Mouse (Mus musculus): ENCODE results near the gene Sf1. TPM values are rescaled to one million over a fixed set of nuclear protein-coding genes. Genes with fewer than 3 reads are reported as not detected.

Sf1 gene
- polyA plus RNA-seq, 1 experiment: 171 TPM

- 65% methylated on average over 33 of the region's 33 CpGs for WGBS
- H3K4me3 ChIP-seq (ENCODE audit: low read depth, low read length): peak overlapping the region; percentile 30
- 0 out of 2 replicates have a peak overlapping the region, but pooled peaks have one; percentile 7 for H3K27ac ChIP-seq (ENCODE audit: insufficient read depth, low read depth, low read length)
- H3K36me3 ChIP-seq (ENCODE audit: control insufficient read depth, insufficient read depth, low read length): peaks cover 79% of the 10 kb centered on the region
- H3K4me1 ChIP-seq (ENCODE audit: control insufficient read depth, insufficient read depth, insufficient read length, low read length): peaks cover 3% of the 10 kb centered on the region; the same call in 1 of the 2 replicates
- H3K27me3 ChIP-seq (ENCODE audit: control insufficient read depth, insufficient read depth, low read length): no peaks in the 10 kb centered on the region
- TF ChIP-seq CTCF (IDR thresholded peaks at IDR 0.05; ENCODE audit: extremely low read depth, insufficient read length, insufficient replicate concordance, low read depth, low read length): no peak
Measured at GRCm38 (mm10) chr19:6321786-6322621, 41.5 kb upstream of the Sf1 start.

- no peaks in the 10 kb centered on the region for H3K27me3 ChIP-seq (ENCODE audit: control insufficient read depth, insufficient read depth, low read length)
- no peak overlapping the region for H3K27ac ChIP-seq (ENCODE audit: insufficient read depth, low read depth, low read length)
- 91% methylated on average over 9 of the region's 9 CpGs for WGBS
- no peak overlapping the region for H3K4me3 ChIP-seq (ENCODE audit: low read depth, low read length)
- H3K4me1 ChIP-seq (ENCODE audit: control insufficient read depth, insufficient read depth, insufficient read length, low read length): peaks cover 3% of the 10 kb centered on the region; the same call in 1 of the 2 replicates
- peaks cover 53% of the 10 kb centered on the region for H3K36me3 ChIP-seq (ENCODE audit: control insufficient read depth, insufficient read depth, low read length)
- no peak for TF ChIP-seq CTCF (IDR thresholded peaks at IDR 0.05; ENCODE audit: extremely low read depth, insufficient read length, insufficient replicate concordance, low read depth, low read length)
- no peak for TF ChIP-seq POLR2A (IDR thresholded peaks at IDR 0.05; ENCODE audit: low read depth, low read length)
Measured at GRCm38 (mm10) chr19:6324751-6325150, 38.7 kb upstream of the Sf1 start.

GRCm38 (mm10) chr19:6331178-6331577 lies 32.3 kb upstream of the Sf1 start:
- peaks cover under 1% of the 10 kb centered on the region for H3K36me3 ChIP-seq (ENCODE audit: control insufficient read depth, insufficient read depth, low read length)
- H3K27ac ChIP-seq (ENCODE audit: insufficient read depth, low read depth, low read length): no peak overlapping the region
- 19% methylated on average over 5 of the region's 5 CpGs for WGBS
- H3K4me1 ChIP-seq (ENCODE audit: control insufficient read depth, insufficient read depth, insufficient read length, low read length): peaks cover 2% of the 10 kb centered on the region
- no peaks in the 10 kb centered on the region for H3K27me3 ChIP-seq (ENCODE audit: control insufficient read depth, insufficient read depth, low read length)
- no peak overlapping the region for H3K4me3 ChIP-seq (ENCODE audit: low read depth, low read length)
- TF ChIP-seq CTCF (IDR thresholded peaks at IDR 0.05; ENCODE audit: extremely low read depth, insufficient read length, insufficient replicate concordance, low read depth, low read length) (no peak), POLR2A (IDR thresholded peaks at IDR 0.05; ENCODE audit: low read depth, low read length) (no peak)

DNA sequence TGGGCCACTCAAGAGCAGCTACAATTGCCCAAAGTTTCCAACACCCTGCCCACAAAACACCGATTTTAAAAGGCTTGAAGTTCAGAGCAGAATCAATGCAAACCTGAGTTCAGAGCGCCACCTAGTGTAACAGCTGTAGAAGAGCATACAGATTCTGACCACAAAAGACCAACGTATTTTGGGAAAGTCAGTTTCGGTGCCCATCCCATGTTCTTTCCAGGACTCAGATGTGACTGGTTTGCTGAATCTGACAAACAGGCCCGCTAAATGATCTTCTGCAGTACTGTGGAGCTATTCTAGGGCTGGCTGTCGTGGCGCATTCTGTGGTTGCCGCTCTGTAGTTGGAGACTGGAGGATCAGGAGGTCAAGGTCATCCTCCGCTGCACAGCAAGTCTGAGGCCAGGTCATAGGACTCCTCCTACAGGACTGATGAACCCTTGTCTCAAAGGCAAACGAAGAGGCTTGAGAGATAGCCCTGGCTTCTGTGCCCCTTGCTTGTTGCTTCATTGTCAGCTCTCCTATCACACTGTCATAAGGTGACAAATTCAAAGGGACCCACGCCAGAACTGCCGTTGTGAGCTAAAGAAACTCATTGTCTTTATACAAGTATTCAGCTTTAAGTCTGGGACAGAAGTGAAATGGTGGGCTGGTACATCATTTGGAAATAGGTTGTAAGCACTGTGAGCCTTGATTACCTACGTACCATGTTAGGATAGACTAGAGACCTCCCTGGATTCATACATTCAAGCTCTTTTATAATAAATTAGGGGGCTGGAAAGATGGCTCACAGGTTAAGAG lies 31.6 kb upstream of the Sf1 start:
- WGBS: 15% methylated on average over 13 of the region's 13 CpGs
- Histone ChIP-seq H3K36me3 (ENCODE audit: control insufficient read depth, insufficient read depth, low read length) (0 out of 2 replicates have a peak, but pooled peaks cover 1% of the 10 kb centered on the region), H3K27me3 (ENCODE audit: control insufficient read depth, insufficient read depth, low read length) (no peaks in the 10 kb centered on the region), H3K4me1 (ENCODE audit: control insufficient read depth, insufficient read depth, insufficient read length, low read length) (peaks cover 7% of the 10 kb centered on the region), H3K4me3 (ENCODE audit: low read depth, low read length) (no peak overlapping the region; the same call in 1 of the 2 replicates), H3K27ac (ENCODE audit: insufficient read depth, low read depth, low read length) (no peak overlapping the region)
- TF ChIP-seq CTCF (IDR thresholded peaks at IDR 0.05; ENCODE audit: extremely low read depth, insufficient read length, insufficient replicate concordance, low read depth, low read length) (0 out of 2 replicates have a peak, but pooled peaks have one; percentile 41), POLR2A (IDR thresholded peaks at IDR 0.05; ENCODE audit: low read depth, low read length) (no peak)

- peaks cover 7% of the 10 kb centered on the region for H3K4me1 ChIP-seq (ENCODE audit: control insufficient read depth, insufficient read depth, insufficient read length, low read length)
- H3K27ac ChIP-seq (ENCODE audit: insufficient read depth, low read depth, low read length): peak overlapping the region; percentile 48
- no peaks in the 10 kb centered on the region for H3K27me3 ChIP-seq (ENCODE audit: control insufficient read depth, insufficient read depth, low read length)
- peaks cover 16% of the 10 kb centered on the region for H3K36me3 ChIP-seq (ENCODE audit: control insufficient read depth, insufficient read depth, low read length)
- WGBS: 55% methylated on average over 9 of the region's 9 CpGs
- 0 out of 2 replicates have a peak overlapping the region, but pooled peaks have one; percentile 81 for H3K4me3 ChIP-seq (ENCODE audit: low read depth, low read length)
- TF ChIP-seq CTCF (IDR thresholded peaks at IDR 0.05; ENCODE audit: extremely low read depth, insufficient read length, insufficient replicate concordance, low read depth, low read length): no peak
- no peak for TF ChIP-seq POLR2A (IDR thresholded peaks at IDR 0.05; ENCODE audit: low read depth, low read length)
Measured at GRCm38 (mm10) chr19:6333761-6334595, 29.5 kb upstream of the Sf1 start.

- TF ChIP-seq POLR2A (IDR thresholded peaks at IDR 0.05; ENCODE audit: low read depth, low read length): 0 out of 2 replicates have a peak, but pooled peaks have one; percentile 39
- TF ChIP-seq CTCF (IDR thresholded peaks at IDR 0.05; ENCODE audit: extremely low read depth, insufficient read length, insufficient replicate concordance, low read depth, low read length): no peak
- Histone ChIP-seq H3K4me3 (ENCODE audit: low read depth, low read length) (peak within 1 kb of the TSS; percentile 81), H3K4me1 (ENCODE audit: control insufficient read depth, insufficient read depth, insufficient read length, low read length) (peaks cover 7% of the 10 kb centered on the region), H3K36me3 (ENCODE audit: control insufficient read depth, insufficient read depth, low read length) (peaks cover 20% of the 10 kb centered on the region), H3K27me3 (ENCODE audit: control insufficient read depth, insufficient read depth, low read length) (no peaks in the 10 kb centered on the region), H3K27ac (ENCODE audit: insufficient read depth, low read depth, low read length) (peak within 1 kb of the TSS; percentile 48)
- WGBS: under 1% methylated on average over 43 of the region's 43 CpGs
Measured at GRCm38 (mm10) chr19:6334673-6335457, 28.6 kb upstream of the Sf1 start, which contains the start of gene Men1. Gene Men1 (plus strand): TSS chr19:6334979.
